Mouse (Mus musculus): Measurements from ENCODE around the gene Cacng8.

DNA sequence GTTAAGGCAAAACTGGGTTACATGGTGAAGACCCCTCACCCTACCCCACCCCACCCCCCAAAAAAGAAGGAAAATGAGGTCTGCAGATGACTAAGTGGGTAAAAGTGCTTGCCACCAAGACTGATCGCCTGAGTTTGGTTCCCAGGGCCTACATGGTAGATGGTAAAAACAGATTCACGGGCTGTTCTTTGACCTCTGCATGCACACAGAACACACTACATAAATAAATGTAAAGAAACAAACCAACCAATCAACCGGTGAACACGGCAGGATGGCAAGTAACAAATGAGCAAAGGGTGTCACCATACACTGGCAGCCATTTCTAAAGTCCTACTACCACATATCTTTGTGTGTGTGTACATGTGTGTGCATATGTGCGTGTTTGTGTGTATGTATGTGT lies 42.2 kb upstream of the Cacng8 start:
- TF ChIP-seq POLR2A (IDR thresholded peaks at IDR 0.05; ENCODE audit: control insufficient read depth, extremely low read depth, insufficient read depth, low read length, poor library complexity) (no peak), CTCF (IDR thresholded peaks at IDR 0.05; ENCODE audit: borderline replicate concordance, control insufficient read depth, extremely low read depth, insufficient read depth, low read length, poor library complexity) (no peak)

All from thymus, adult 2 months (tissue).